In genomic region chr12:105455063-105455559, GRCm38 (mm10) we compare ENCODE assay signal across 7 mouse cellular contexts. TPM values are rescaled to one million over a fixed set of nuclear protein-coding genes. Genes with fewer than 3 reads are reported as not detected.
DNase-seq lines count a peak whose midpoint lies in the region; ATAC-seq and TF ChIP-seq lines count a peak whose summit lies in the region.

No protein-coding gene starts in this region.

- TF ChIP-seq CTCF in gastrocnemius, adult 2 months (IDR thresholded peaks at IDR 0.05): no peak

- intact Hi-C loops in gastrocnemius, adult 2 months (cut with DNase I): no loop called here

- no peaks in the 10 kb centered on the region for H3K9me3 ChIP-seq in hindbrain, embryonic 13.5 days

- H3K4me3 ChIP-seq in hindbrain, embryonic 13.5 days: peak overlapping the region; percentile 90
- H3K4me3 ChIP-seq in gastrocnemius, adult 2 months: no peak overlapping the region

- ATAC-seq in CD4-positive, CD25-positive, alpha-beta regulatory T cell, adult 4 months: peak; percentile 69
- ATAC-seq in hindbrain, embryonic 13.5 days (ENCODE audit: low FRiP score): peak; percentile 50

- 5% methylated on average over 4 of the region's 4 CpGs for WGBS in hindbrain, embryonic 13.5 days

- peak overlapping the region; percentile 94 for H3K9ac ChIP-seq in hindbrain, embryonic 13.5 days

- H3K4me2 ChIP-seq in hindbrain, embryonic 13.5 days: peak overlapping the region; percentile 56

- peak; percentile 27 for DNase-seq in ZHBTc4 (ENCODE audit: low read depth, low spot score)
- peak; percentile 74 for DNase-seq in mesoderm, embryonic 11.5 days (ENCODE audit: low read depth, low spot score)
- no peak for DNase-seq in cerebellum, adult 11-12 months
- DNase-seq in urinary bladder, postnatal 4 days (ENCODE audit: low spot score in 2 of 2): no peak
- DNase-seq in gastrocnemius, adult 2 months: no peak

- no peaks in the 10 kb centered on the region for H3K27me3 ChIP-seq in hindbrain, embryonic 13.5 days

- peaks cover 60% of the 10 kb centered on the region for H3K4me1 ChIP-seq in hindbrain, embryonic 13.5 days (replicated peaks)

- H3K27ac ChIP-seq in hindbrain, embryonic 13.5 days: peak overlapping the region; percentile 91
- H3K27ac ChIP-seq in gastrocnemius, adult 2 months: no peak overlapping the region

- H3K36me3 ChIP-seq in hindbrain, embryonic 13.5 days: 0 out of 2 replicates have a peak, but pooled peaks cover 5% of the 10 kb centered on the region

RNA-seq across cellular contexts. Expression of gene D430019H16Rik, which starts 1.5 kb away (rescaled TPM):
- under 1 TPM; 0.39 to 0.70 TPM for polyA plus RNA-seq in CD4-positive, CD25-positive, alpha-beta regulatory T cell, adult 4 months (2017; shearing (Covaris generic))
- 12.3 TPM in 2 replicates for polyA plus RNA-seq in hindbrain, embryonic 13.5 days (2015; fragmentation: Nextera tagmentation; extraction: Ambion mirVana)
- under 1 TPM; 0.22 to 0.26 TPM for total RNA-seq in gastrocnemius, adult 2 months (2021)

Comparison
In these comparisons a context has a peak if more than half of its experiments do, and no peak if none do; other contexts are left out.
1. DNase-seq: peak in ZHBTc4 (single experiment) and mesoderm, embryonic 11.5 days (single experiment); none in cerebellum, adult 11-12 months (single experiment), urinary bladder, postnatal 4 days (0 of 2) and gastrocnemius, adult 2 months (single experiment).